Mouse (Mus musculus): ENCODE results near the gene Gm7271.

Gm7271 gene

GRCm38 (mm10) chr5:76483811-76484210 lies at the start of gene Gm7271:
Gm7271 (plus strand) TSS chr5:76484040.
- no peak for DNase-seq (ENCODE audit: low spot score in 2 of 2)

- DNase-seq (ENCODE audit: low spot score in 2 of 2): no peak
Observed at GRCm38 (mm10) chr5:76437100-76437499, 46.7 kb upstream of the Gm7271 start.

- DNase-seq (ENCODE audit: low spot score in 2 of 2): no peak
Observed at GRCm38 (mm10) chr5:76437696-76438095, 46.1 kb upstream of the Gm7271 start.

GRCm38 (mm10) chr5:76441431-76441830 lies 42.4 kb upstream of the Gm7271 start:
- no peak for DNase-seq (ENCODE audit: low spot score in 2 of 2)

- DNase-seq (ENCODE audit: low spot score in 2 of 2): no peak
Observed at GRCm38 (mm10) chr5:76474931-76475330, 8.9 kb upstream of the Gm7271 start.

- no peak for DNase-seq (ENCODE audit: low spot score in 2 of 2)
Observed at GRCm38 (mm10) chr5:76476873-76477272, 7.0 kb upstream of the Gm7271 start.

GRCm38 (mm10) chr5:76477764-76478163 lies 6.1 kb upstream of the Gm7271 start:
- no peak for DNase-seq (ENCODE audit: low spot score in 2 of 2)

- DNase-seq (ENCODE audit: low spot score in 2 of 2): no peak
Observed at GRCm38 (mm10) chr5:76495126-76495525, 11.3 kb downstream of the Gm7271 start.

GRCm38 (mm10) chr5:76522446-76522845 lies 38.6 kb downstream of the Gm7271 start:
- no peak for DNase-seq (ENCODE audit: low spot score in 2 of 2)

- DNase-seq (ENCODE audit: low spot score in 2 of 2): no peak
Observed at GRCm38 (mm10) chr5:76524623-76525022, 40.8 kb downstream of the Gm7271 start.

GRCm38 (mm10) chr5:76525066-76525465 lies 41.2 kb downstream of the Gm7271 start:
- no peak for DNase-seq (ENCODE audit: low spot score in 2 of 2)

GRCm38 (mm10) chr5:76525829-76526228 lies 42.0 kb downstream of the Gm7271 start:
- no peak for DNase-seq (ENCODE audit: low spot score in 2 of 2)

GRCm38 (mm10) chr5:76529040-76529703 lies 45.3 kb downstream of the Gm7271 start, which contains the start of gene Exoc1:
Exoc1 (plus strand) TSS chr5:76529311.
- DNase-seq (ENCODE audit: low spot score in 2 of 2): peak; percentile 97

- DNase-seq (ENCODE audit: low spot score in 2 of 2): no peak
Observed at GRCm38 (mm10) chr5:76529704-76530066, 45.8 kb downstream of the Gm7271 start.

- DNase-seq (ENCODE audit: low spot score in 2 of 2): no peak
Observed at GRCm38 (mm10) chr5:76533186-76533585, 49.3 kb downstream of the Gm7271 start.

GRCm38 (mm10) chr5:76536231-76536630 lies 52.4 kb downstream of the Gm7271 start:
- DNase-seq (ENCODE audit: low spot score in 2 of 2): no peak

GRCm38 (mm10) chr5:76537578-76537977 lies 53.7 kb downstream of the Gm7271 start:
- DNase-seq (ENCODE audit: low spot score in 2 of 2): peak in 1 of 2 experiments; percentile 40

- DNase-seq (ENCODE audit: low spot score in 2 of 2): peak in 1 of 2 experiments; percentile 41
Observed at GRCm38 (mm10) chr5:76540181-76540580, 56.3 kb downstream of the Gm7271 start.

- no peak for DNase-seq (ENCODE audit: low spot score in 2 of 2)
Observed at GRCm38 (mm10) chr5:76540842-76541241, 57.0 kb downstream of the Gm7271 start.

GRCm38 (mm10) chr5:76543200-76543599 lies 59.4 kb downstream of the Gm7271 start:
- DNase-seq (ENCODE audit: low spot score in 2 of 2): no peak

GRCm38 (mm10) chr5:76550426-76550825 lies 66.6 kb downstream of the Gm7271 start:
- no peak for DNase-seq (ENCODE audit: low spot score in 2 of 2)

GRCm38 (mm10) chr5:76565321-76565720 lies 81.5 kb downstream of the Gm7271 start:
- peak; percentile 77 to 78 for DNase-seq (ENCODE audit: low spot score in 2 of 2)

Measured in right cerebral cortex, postnatal 10 days (tissue).